Mouse (Mus musculus) Patski (cell line): Measurements from ENCODE around the gene Naglu. TPM values are rescaled to one million over a fixed set of nuclear protein-coding genes. Genes with fewer than 3 reads are reported as not detected.

Source experiments
- ATAC-seq: fragments of 100-300 bp; one replicate; pipeline ENCODE4 v1.8.0; 2021
- CTCF ChIA-PET: fragments of 350-600 bp; sonication (Branson Sonifier 250); formaldehyde crosslinking; loops from one replicate; lab custom pipeline; 2022; ENCODE audit warnings: inconsistent platforms; lab: Charles Lee
- POLR2A ChIA-PET: fragments of 350-600 bp; sonication (Branson Sonifier 250); formaldehyde crosslinking; loops from one replicate; lab custom pipeline; 2022; ENCODE audit warnings: antibody characterized with exemption, inconsistent platforms; lab: Charles Lee
- DNase-seq: peaks from one replicate; pipeline ENCODE4 v3.0.0-alpha.2; 2011; ENCODE audit warnings: low read depth, low spot score
- H3K27me3 ChIP-seq: fragments of 371-371 bp; one replicate; pipeline ENCODE4 v1.5.1; 2021
- CTCF ChIP-seq: fragments of 100-300 bp; IDR thresholded peaks from one replicate; pipeline ENCODE4 v1.5.1; 2021
- in situ Hi-C: fragments of 300-500 bp; cut with MboI; formaldehyde crosslinking; loops from 3 replicates; pipeline ENCODE4 v1.11.1; 2018; ENCODE audit warnings: low pct_unique_long_range_greater_than_20kb, mixed read lengths
- polyA plus RNA-seq: library from polyadenylated mRNA; unstranded; gene quantifications from one replicate; pipeline ENCODE4 v1.2.3, GENCODE M21; 2021

Gene Naglu
- polyA plus RNA-seq, 1 experiment from 2014 or later = 46.4 TPM

GRCm38 (mm10) chr11:101086756-101087681, 17.2 kb downstream of the Naglu start, which contains the start of gene Mlx:
TSS of gene Mlx (plus strand) at chr11:101087277.
- in situ Hi-C loops = no loop called here
- DNase-seq (peak; percentile 68), ATAC-seq (peak; percentile 44)
- ChIA-PET POLR2A (interaction anchor here (0.6 to 1.6 kb wide), 5 partner anchors 24 to 172 kb away, joined by 3 to 5 read pairs (median 4); partner anchors contain the start of genes Retreg3 and Tubg1), CTCF (interaction anchor here (0.8 to 1.7 kb wide), 4 partner anchors 8 to 90 kb away, joined by 3 to 5 read pairs (median 4); partner anchors contain the start of genes Plekhh3 and Psmc3ip)
- no peak for TF ChIP-seq CTCF
- H3K27me3 ChIP-seq = no peaks in the 10 kb centered on the region

- CTCF ChIA-PET = interaction anchor here (0.8 to 1.7 kb wide), 3 partner anchors 8 to 90 kb away, joined by 3 to 5 read pairs (median 3); partner anchors contain the start of genes Plekhh3 and Psmc3ip
- in situ Hi-C loops = no loop called here
Measured at GRCm38 (mm10) chr11:101087682-101088055, 17.9 kb downstream of the Naglu start.

GRCm38 (mm10) chr11:101089931-101090330, 20.1 kb downstream of the Naglu start:
- ATAC-seq = no peak
- DNase-seq = no peak

More at GRCm38 (mm10) chr11:101087682-101088055, 17.9 kb downstream of the Naglu start:
- no peak for ATAC-seq
- POLR2A ChIA-PET = interaction anchor here (0.6 to 1.6 kb wide), 5 partner anchors 23 to 172 kb away, joined by 3 to 5 read pairs (median 4); partner anchors contain the start of genes Retreg3 and Tubg1
- no peak for TF ChIP-seq CTCF
- DNase-seq = no peak
- no peaks in the 10 kb centered on the region for H3K27me3 ChIP-seq

GRCm38 (mm10) chr11:101094930-101095313, 25.1 kb downstream of the Naglu start:
- POLR2A ChIA-PET = interaction anchor here (0.9 to 1.8 kb wide), 6 partner anchors 9 to 82 kb away, joined by 3 to 10 read pairs (median 4); partner anchors contain the start of genes Cntnap1, Plekhh3, Retreg3 and Tubg1
- in situ Hi-C loops = no loop called here
- ATAC-seq (no peak), DNase-seq (no peak)
- TF ChIP-seq CTCF = no peak
- CTCF ChIA-PET = interaction anchor here (1.2 to 2.6 kb wide), 9 partner anchors 8 to 86 kb away, joined by 3 to 21 read pairs (median 6); partner anchors contain the start of genes Ccr10, Mlx and Plekhh3
- H3K27me3 ChIP-seq = no peaks in the 10 kb centered on the region

More at GRCm38 (mm10) chr11:101089931-101090330, 20.1 kb downstream of the Naglu start:
- CTCF ChIA-PET = interaction anchor here (1.1 to 1.3 kb wide), 2 partner anchors 15 to 87 kb away, joined by 3 read pairs; no protein-coding TSS in a partner anchor
- POLR2A ChIA-PET = no interaction called here
- in situ Hi-C loops = no loop called here
- no peak for TF ChIP-seq CTCF
- no peaks in the 10 kb centered on the region for H3K27me3 ChIP-seq

- TF ChIP-seq CTCF = no peak
- ATAC-seq (peak; percentile 89), DNase-seq (peak; percentile 58)
- no peaks in the 10 kb centered on the region for H3K27me3 ChIP-seq
- in situ Hi-C loops = no loop called here
- CTCF ChIA-PET = interaction anchor here (0.7 to 2.6 kb wide), 13 partner anchors 9 to 108 kb away, joined by 3 to 21 read pairs (median 4); partner anchors contain the start of genes Ccr10, Mlx, Plekhh3 and Retreg3
- POLR2A ChIA-PET = interaction anchor here (0.6 to 1.8 kb wide), 9 partner anchors 9 to 344 kb away, joined by 3 to 10 read pairs (median 4); partner anchors contain the start of genes Cntnap1, Plekhh3, Retreg3 and Tubg1
Measured at GRCm38 (mm10) chr11:101095314-101096024, 25.7 kb downstream of the Naglu start, which contains the start of gene Psmc3ip. TSS of gene Psmc3ip (minus strand) at chr11:101095436.

GRCm38 (mm10) chr11:101098231-101098630, 28.4 kb downstream of the Naglu start:
- ChIA-PET POLR2A (no interaction called here), CTCF (interaction anchor here (1.2 kb wide), 1 partner anchor 10 kb away, joined by 3 read pairs; no protein-coding TSS in a partner anchor)
- ATAC-seq = no peak
- H3K27me3 ChIP-seq = no peaks in the 10 kb centered on the region
- no peak for TF ChIP-seq CTCF
- no peak for DNase-seq
- in situ Hi-C loops = no loop called here

GRCm38 (mm10) chr11:101103011-101103410, 33.2 kb downstream of the Naglu start:
- in situ Hi-C loops = no loop called here
- no peaks in the 10 kb centered on the region for H3K27me3 ChIP-seq
- ChIA-PET POLR2A (no interaction called here), CTCF (interaction anchor here (1.3 kb wide), 1 partner anchor 89 kb away, joined by 3 read pairs; no protein-coding TSS in a partner anchor)
- DNase-seq = no peak
- no peak for ATAC-seq
- TF ChIP-seq CTCF = no peak

- POLR2A ChIA-PET = interaction anchor here (1.0 kb wide), 1 partner anchor 14 kb away, joined by 3 read pairs; the partner anchor contains the start of gene Psmc3ip
- ATAC-seq (no peak), DNase-seq (no peak)
- in situ Hi-C loops = no loop called here
- TF ChIP-seq CTCF = no peak
- CTCF ChIA-PET = interaction anchor here (0.9 to 1.4 kb wide), 2 partner anchors 61 to 67 kb away, joined by 3 read pairs; partner anchors contain the start of gene Cntnap1
- H3K27me3 ChIP-seq = no peaks in the 10 kb centered on the region
Measured at GRCm38 (mm10) chr11:101109351-101109750, 39.5 kb downstream of the Naglu start.

GRCm38 (mm10) chr11:101110708-101111107, 40.9 kb downstream of the Naglu start:
- ATAC-seq = no peak
- CTCF ChIA-PET = interaction anchor here (0.6 kb wide), 1 partner anchor 316 kb away, joined by 3 read pairs; no protein-coding TSS in a partner anchor
- POLR2A ChIA-PET = interaction anchor here (1.1 kb wide), 1 partner anchor 23 kb away, joined by 4 read pairs; no protein-coding TSS in a partner anchor
- no peak for DNase-seq
- no peak for TF ChIP-seq CTCF
- no peaks in the 10 kb centered on the region for H3K27me3 ChIP-seq
- in situ Hi-C loops = no loop called here
